Mouse (Mus musculus) adrenal gland (tissue): Measurements from ENCODE around the gene Matk.

Experiments used
- intact Hi-C: fragments of 180-260 bp; cut with DNase I; formaldehyde crosslinking; loops from one replicate; pipeline ENCODE4 v1.15.1; 2025

Gene Matk

GRCm38 (mm10) chr10:81238618-81239017 is 14.1 kb upstream of the Matk start:
- intact Hi-C loops, result no loop called here

DNA sequence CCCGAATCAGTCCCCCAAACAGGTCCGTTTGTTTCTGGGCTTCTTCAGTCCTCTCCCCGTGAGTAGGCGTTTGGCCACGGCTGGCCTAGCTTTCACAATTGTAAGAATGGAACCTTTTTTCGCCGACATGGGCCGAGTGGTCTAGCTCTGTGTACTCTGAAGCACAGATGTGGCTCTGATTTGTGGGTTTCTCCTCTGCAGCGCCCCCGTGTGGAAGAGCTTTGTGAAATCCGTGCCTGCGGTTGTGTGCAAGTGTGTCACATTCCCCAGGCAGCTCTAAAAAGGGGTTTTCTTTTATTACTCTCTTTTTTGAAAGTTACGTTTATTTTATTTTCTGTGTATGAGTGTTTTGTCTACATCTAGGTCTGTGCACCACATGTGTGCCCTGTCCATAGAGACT is 11.9 kb upstream of the Matk start:
- intact Hi-C loops, result no loop called here

DNA sequence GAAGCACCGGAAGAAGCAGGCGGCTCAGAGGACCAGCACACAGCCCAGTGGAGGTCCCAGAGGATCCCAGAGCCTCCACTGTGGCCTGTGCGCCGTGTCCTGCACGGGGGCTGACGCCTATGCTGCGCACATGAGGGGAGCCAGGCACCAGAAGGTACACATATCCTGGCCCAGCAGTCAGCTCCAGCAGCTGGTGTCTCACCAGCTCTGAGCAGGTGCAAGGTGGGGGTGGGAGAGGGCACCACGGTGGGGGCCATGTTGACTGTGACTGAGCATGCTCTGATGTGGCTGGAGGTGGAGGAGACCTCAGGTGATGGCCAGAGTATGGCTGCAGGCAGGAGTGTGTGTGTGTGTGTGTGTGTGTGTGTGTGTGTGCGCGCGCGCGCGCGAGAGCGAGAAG is 10.7 kb upstream of the Matk start:
- intact Hi-C loops, result no loop called here

GRCm38 (mm10) chr10:81244146-81244545 is 8.6 kb upstream of the Matk start:
- intact Hi-C loops, result no loop called here

DNA sequence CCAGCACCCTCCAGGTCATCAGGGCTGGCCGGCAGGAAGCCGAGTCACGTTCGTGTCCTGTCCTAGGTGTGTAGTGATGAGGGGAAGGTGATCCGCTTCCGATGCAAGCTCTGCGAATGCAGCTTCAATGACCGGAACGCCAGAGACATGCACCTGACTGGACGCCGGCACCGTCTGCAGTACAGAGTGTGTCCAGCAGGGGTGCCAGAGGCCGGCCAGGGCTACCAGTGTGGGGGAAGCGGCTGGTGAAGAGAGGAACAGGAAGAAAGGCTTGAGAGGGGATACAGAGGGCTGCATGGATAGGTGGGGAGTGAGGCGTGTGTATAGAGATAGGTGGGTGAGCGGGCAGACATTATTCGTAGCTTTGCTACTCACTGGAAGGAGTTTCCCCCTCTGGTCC is 8.1 kb upstream of the Matk start:
- intact Hi-C loops, result no loop called here

GRCm38 (mm10) chr10:81245166-81245565 is 7.6 kb upstream of the Matk start:
- intact Hi-C loops, result no loop called here

- intact Hi-C loops, result no loop called here
Measured at GRCm38 (mm10) chr10:81247804-81248203, 4.9 kb upstream of the Matk start.

DNA sequence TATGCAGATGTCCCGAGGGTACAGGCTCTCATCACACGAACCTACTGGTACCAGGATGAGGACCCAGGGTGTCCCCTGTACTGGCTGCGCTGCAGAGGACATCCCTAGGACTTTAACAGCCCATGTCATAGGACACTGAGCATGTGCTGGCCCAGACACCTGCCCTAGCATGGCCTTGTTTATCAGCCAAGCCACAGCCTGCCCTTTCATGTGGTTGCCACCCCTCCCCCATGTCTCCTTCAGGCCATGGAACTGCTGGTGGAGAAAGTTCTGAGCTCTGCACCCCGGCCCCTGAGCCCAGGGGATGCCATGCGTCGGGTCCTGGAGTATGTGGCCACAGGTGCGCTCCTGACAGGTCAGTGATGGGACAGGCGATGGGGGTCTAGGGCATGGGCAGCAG is 3.3 kb upstream of the Matk start:
- intact Hi-C loops, result no loop called here

- intact Hi-C loops, result loop anchor here (5.0 kb wide), 1 partner anchor 48 kb away; no protein-coding TSS in a partner anchor
Measured at GRCm38 (mm10) chr10:81254886-81255285, 2.2 kb downstream of the Matk start.

- intact Hi-C loops, result no loop called here
Measured at GRCm38 (mm10) chr10:81257158-81258039, 4.7 kb downstream of the Matk start.

DNA sequence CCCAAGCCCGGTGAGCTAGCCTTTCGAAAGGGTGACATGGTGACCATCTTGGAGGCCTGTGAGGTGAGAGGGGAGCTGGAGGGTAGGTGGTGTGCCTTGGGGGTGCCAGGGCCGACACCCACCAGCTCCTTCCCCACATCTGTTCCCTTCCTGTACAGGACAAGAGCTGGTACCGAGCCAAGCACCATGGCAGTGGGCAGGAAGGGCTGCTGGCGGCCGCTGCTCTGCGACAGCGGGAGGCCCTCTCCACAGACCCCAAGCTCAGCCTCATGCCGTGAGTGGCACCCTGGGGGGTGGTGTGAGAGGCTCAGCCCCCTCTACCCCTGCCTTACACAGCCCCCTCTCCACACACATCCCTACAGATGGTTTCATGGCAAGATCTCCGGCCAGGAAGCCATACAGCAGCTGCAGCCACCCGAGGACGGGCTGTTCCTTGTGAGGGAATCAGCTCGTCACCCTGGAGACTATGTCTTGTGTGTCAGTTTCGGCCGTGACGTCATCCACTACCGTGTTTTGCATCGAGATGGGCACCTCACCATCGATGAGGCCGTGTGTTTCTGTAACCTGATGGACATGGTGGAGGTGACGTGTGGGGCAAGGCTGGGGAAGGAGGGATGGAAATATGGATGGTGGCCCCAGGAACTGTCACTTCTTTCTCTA is 6.6 kb downstream of the Matk start:
- intact Hi-C loops, result no loop called here

GRCm38 (mm10) chr10:81261025-81261424 is 8.3 kb downstream of the Matk start:
- intact Hi-C loops, result no loop called here

DNA sequence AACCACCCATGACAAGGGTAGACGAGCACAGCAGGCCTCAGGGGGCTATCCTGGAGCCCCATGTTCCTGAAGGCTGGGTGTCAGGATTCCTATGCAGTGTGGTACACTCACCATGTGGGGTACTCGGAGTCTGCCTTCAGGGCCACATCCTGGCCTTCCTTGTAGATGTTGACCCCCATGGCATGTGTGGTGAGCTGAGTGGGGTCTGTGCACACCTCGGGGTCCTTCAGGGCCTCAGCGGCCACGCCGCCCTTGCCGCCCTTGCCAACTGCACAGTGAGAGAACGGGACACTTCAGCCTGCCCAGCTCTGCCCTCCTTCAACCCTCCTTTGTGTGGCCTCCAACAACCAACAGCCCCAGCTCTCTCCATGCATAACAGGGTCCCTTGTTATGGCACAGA is 12.8 kb downstream of the Matk start:
- intact Hi-C loops, result no loop called here

DNA sequence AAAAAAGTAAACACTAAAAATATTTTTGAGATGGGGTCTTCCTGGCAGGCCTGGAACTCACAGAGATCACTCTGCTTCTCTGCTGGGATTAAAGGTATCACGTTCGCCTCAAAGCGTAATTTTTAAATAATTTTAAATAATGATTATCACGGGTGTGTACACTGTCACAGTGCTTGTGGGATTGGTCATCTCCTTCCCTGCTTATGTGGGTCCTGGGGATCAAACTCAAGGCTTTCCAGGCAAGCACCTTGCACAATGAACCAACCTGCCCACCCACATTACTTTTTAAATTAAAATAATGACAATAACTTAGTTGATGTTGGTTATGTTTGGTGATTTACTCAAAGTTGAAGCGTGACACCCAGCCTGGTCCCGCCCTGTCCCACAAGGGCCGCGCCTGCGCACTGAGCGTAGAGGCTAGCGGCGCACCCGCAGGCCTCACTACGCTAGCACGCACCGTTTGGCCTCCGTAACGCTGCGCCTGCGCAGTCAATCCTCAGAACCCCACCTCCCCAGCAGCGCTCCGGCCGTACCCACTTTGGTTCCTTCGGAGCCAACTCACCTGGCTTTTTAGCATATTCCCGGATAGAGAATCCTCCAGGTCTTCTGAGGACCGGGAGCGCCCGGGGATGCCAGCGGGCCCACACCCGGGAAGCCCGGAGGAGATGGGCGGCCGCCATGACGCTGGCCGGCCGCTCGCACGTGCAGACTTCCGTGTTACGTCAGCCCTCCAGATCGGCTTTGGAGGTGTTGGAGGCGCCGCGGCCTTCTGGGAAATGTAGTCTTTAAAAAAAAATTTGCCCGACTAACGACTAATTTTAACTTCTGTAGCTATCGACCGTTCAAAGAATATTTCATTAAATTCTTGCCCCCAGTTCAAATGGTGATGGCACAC is 13.7 kb downstream of the Matk start, which contains the start of the genes Mrpl54 and Apba3:
TSS of gene Mrpl54 (minus strand) at position 724 of the 895 bp plus-strand sequence.
TSS of gene Apba3 (plus strand) at position 750 of the 895 bp plus-strand sequence.
- intact Hi-C loops, result no loop called here

DNA sequence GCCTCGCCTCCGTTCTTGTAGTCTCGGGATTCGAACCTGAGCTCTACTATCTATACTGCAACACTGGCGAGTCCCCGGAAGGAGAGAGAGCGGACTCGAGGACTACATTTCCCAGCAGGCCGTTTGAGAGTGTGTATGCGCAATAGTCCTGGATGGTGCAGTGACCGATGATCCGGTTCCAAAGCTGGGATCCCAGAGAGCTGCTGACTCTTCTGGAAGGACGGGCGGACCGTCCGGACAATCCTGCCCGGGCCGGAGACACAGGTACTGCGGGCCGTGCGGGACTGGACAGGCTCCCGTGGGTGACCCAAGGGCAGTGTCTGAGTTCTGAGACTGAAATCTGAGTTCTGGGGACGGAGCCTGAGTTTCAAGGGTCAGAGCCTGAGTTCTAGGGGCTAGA is 15.3 kb downstream of the Matk start:
- intact Hi-C loops, result no loop called here

DNA sequence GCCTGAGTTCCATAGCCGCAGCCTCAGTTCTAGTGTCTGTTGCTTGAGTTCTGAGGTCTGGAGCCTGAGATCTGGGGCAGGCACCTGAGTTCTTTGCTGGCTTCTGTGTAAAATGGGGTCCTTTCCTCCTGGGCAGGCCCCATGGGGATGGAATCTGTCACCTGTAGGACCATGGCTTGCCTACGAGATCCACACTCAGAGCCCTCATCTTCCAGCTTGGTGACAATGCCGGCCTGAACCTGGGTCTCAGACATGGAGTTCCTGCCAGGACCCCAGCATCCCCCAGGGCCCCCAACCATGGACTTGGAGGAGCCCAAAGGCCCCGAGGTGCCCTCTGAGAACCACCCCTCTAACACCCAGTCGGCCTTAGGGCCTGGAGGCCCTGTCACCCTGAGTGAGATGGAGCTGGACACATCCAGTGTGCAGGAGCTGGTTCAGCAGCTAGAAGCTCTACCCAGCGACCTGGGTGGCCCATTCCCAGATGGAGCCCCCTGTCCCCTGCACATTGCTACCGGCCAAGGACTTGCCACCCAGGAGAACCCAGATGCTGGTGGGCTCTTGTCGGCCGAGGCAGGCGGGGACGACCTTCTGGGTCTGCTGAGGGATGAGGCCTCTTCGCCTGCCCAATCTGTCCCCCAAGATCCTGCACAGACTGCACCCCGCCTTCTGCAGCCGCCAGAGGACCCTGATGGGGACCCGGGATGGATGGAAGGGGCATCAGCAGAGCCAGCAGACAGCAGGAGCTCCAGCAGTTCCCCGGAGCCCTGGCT is 16.1 kb downstream of the Matk start:
- intact Hi-C loops, result no loop called here

DNA sequence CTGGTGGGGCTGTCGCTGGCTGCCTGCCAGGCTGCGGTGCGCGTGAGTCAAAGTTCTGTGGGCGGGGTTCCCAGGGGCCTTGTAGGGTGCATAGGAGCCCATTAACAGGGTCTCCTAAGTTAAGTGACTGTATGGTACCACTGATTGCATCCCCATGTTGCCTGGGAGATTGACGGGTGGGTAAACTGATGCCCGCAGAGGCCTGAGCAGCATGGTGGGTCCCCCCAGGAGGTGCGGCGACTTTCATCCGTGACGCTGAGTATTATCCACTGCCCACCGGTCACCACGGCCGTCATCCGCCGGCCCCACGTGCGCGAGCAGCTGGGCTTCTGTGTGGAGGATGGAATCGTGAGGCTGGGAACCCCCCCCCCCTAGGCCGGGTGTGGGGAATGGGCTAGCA is 19.6 kb downstream of the Matk start:
- intact Hi-C loops, result no loop called here

- intact Hi-C loops, result no loop called here
Measured at GRCm38 (mm10) chr10:81273842-81274241, 21.1 kb downstream of the Matk start.

GRCm38 (mm10) chr10:81277676-81278075 is 24.9 kb downstream of the Matk start:
- intact Hi-C loops, result no loop called here

GRCm38 (mm10) chr10:81279496-81279895 is 26.8 kb downstream of the Matk start:
- intact Hi-C loops, result no loop called here

DNA sequence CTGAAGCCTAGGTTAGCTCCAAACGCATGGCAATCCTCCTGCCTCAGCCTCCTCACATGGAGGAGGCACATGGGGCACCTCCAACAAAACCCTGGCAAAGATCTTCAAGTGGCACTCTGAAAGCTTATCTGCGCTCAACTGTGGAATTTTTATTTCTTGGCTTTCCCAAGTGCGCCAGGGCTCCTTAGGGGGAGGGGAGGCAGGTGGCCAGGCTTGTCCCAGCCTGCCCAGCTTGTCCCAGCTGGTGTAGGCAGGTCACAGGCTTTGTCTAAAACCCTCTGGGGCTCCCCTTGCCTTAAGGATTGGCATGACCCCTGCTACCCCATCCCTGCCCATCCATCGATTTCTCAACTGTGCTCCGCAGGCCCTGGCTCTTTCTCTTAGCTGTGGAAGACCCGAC is 31.5 kb downstream of the Matk start:
- intact Hi-C loops, result no loop called here
